Mouse (Mus musculus): ENCODE results near the gene Rhoj. TPM values are rescaled to one million over a fixed set of nuclear protein-coding genes. Genes with fewer than 3 reads are reported as not detected.

Gene Rhoj
- 16.7 and 17.6 TPM in 2 replicates for polyA plus RNA-seq (2015; fragmentation: Nextera tagmentation; extraction: Ambion mirVana)

DNA sequence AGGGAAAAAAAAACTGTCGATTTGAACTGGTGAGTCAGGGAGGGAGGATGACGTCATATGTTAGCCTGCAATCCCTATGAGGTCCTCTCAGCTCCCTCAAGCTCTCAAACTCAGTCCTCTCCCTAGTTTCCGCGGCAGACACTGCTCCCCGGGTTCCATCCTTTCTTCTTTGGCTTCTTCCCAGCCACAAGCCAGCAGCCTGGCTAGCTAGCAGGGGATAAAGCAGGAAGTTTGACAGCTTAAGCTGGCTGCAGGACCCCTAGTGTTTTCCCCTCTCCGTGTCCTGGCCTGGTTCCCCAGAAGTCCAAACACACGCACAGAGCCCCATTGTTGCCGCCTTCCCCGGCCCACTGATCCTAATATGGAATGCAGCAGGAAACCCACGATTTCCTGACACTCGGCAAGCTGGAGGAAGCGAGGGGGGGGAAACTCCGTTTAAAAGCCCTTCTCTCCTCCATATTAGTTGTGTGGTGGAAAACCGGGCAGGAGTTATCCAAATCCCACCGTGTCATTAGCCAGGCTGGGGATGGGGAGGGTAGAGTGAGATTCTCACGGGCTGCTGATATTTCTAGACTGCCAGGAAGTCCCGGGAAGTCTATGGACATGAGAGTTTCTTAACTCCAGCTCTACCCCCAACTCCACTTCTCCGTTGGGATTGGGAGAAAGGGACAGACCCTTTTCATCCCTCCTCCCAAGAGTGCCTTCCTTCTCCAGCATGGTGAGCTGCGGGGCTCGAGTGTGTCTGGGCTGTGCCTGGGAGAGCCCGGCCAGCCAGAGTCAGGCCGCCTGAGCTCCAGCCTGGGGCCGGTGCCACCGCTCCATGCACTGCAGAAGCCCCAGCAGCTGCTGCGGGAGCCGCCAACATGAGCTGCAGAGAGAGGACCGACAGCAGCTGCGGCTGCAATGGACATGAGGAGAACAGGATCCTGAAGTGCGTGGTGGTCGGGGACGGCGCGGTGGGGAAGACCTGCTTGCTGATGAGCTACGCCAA lies at the start of gene Rhoj:
Gene Rhoj, plus strand, starts transcription at position 362 of the 991 bp plus-strand sequence.
- Histone ChIP-seq H3K36me3 (ENCODE audit: control insufficient read depth, insufficient read depth, low read length) (no peaks in the 10 kb centered on the region), H3K4me2 (ENCODE audit: low read length) (peak within 1 kb of the TSS; percentile 98), H3K9me3 (replicated peaks; ENCODE audit: control insufficient read depth, low read length, poor library complexity, severe bottlenecking) (no peaks in the 10 kb centered on the region), H3K4me1 (ENCODE audit: control insufficient read depth, insufficient read depth, low read length) (no peaks in the 10 kb centered on the region; the same call in 1 of the 2 replicates), H3K27ac (ENCODE audit: low read length) (peak within 1 kb of the TSS; percentile 73), H3K4me3 (ENCODE audit: low read depth, low read length) (peak within 1 kb of the TSS; percentile 46), H3K9ac (ENCODE audit: low read depth, low read length) (peak within 1 kb of the TSS; percentile 70), H3K27me3 (ENCODE audit: control insufficient read depth, insufficient read depth, low read depth, low read length) (no peaks in the 10 kb centered on the region)
- ATAC-seq: peak; percentile 90
- under 1% methylated on average over 34 of the region's 34 CpGs for WGBS

DNA sequence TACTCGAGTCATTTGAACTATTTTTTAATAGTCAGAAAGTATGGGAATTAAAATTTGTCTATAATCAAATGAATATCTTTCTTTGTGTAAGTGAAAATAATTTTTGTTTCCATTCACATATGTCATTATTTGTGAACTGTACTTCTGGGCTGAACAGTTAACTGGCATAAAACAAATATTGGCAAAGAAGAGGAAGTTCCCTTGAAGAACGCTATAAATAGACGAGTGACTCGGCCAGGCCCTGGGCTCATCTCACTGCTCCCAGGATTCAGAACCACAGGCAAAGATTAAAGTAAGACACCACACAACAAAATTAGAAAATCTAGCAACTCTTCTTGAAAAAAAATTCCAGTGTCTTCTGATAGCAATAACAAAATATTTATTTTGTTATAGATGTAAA lies 36.4 kb upstream of the Rhoj start:
- no peak overlapping the region for H3K27ac ChIP-seq (ENCODE audit: low read length)
- H3K36me3 ChIP-seq (ENCODE audit: control insufficient read depth, insufficient read depth, low read length): no peaks in the 10 kb centered on the region
- no peak for ATAC-seq
- H3K4me1 ChIP-seq (ENCODE audit: control insufficient read depth, insufficient read depth, low read length): no peaks in the 10 kb centered on the region
- H3K27me3 ChIP-seq (ENCODE audit: control insufficient read depth, insufficient read depth, low read depth, low read length): no peaks in the 10 kb centered on the region
- H3K4me3 ChIP-seq (ENCODE audit: low read depth, low read length): no peak overlapping the region
- 69% methylated on average over 4 of the region's 4 CpGs for WGBS
- no peaks in the 10 kb centered on the region for H3K9me3 ChIP-seq (replicated peaks; ENCODE audit: control insufficient read depth, low read length, poor library complexity, severe bottlenecking)
- no peak overlapping the region for H3K4me2 ChIP-seq (ENCODE audit: low read length)
- H3K9ac ChIP-seq (ENCODE audit: low read depth, low read length): no peak overlapping the region

DNA sequence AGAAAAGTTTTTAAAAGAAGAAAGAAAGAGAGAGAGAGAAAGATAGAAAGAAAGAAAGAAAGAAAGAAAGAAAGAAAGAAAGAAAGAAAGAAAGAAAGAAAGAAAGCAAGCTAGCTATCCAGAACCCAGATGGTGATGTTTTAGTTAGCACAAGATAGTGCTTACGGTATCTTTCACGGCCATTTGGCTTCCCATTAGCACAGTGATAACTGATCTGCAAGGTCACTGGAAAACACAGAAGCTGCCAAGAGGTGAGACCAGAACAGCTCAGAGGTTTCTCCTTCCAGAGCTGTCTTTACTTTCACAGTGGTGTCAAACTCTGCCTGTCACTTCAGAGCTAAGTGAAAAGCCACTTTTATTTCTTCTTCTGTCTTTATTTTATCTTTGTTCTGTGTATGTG lies 32.4 kb upstream of the Rhoj start:
- no peaks in the 10 kb centered on the region for H3K9me3 ChIP-seq (replicated peaks; ENCODE audit: control insufficient read depth, low read length, poor library complexity, severe bottlenecking)
- no peak overlapping the region for H3K9ac ChIP-seq (ENCODE audit: low read depth, low read length)
- H3K27ac ChIP-seq (ENCODE audit: low read length): no peak overlapping the region
- no peaks in the 10 kb centered on the region for H3K36me3 ChIP-seq (ENCODE audit: control insufficient read depth, insufficient read depth, low read length)
- no peaks in the 10 kb centered on the region for H3K27me3 ChIP-seq (ENCODE audit: control insufficient read depth, insufficient read depth, low read depth, low read length)
- ATAC-seq: no peak
- no peak overlapping the region for H3K4me3 ChIP-seq (ENCODE audit: low read depth, low read length)
- no peaks in the 10 kb centered on the region for H3K4me1 ChIP-seq (ENCODE audit: control insufficient read depth, insufficient read depth, low read length)
- no peak overlapping the region for H3K4me2 ChIP-seq (ENCODE audit: low read length)
- WGBS: 90% methylated on average over 2 of the region's 2 CpGs

DNA sequence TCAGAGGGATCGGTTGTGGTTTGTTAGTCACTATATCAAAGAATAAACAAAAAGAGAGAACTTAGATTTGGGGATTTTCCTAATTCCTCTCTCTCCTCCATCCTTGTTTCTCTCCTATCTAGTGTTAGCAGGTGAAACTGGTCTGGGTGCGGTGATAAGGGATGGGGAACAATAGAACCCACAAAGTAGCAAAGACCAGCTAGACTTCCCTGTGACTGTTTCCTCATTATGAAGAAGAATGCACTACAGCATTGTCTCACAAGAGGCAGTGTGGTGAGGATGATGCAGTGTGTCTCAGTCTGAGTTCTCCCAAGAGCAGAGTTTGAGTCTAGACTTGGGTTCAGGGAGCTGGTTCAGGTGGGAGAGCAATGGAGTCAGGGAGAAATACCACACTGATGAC lies 30.7 kb upstream of the Rhoj start:
- Histone ChIP-seq H3K27ac (ENCODE audit: low read length) (no peak overlapping the region), H3K36me3 (ENCODE audit: control insufficient read depth, insufficient read depth, low read length) (no peaks in the 10 kb centered on the region), H3K9ac (ENCODE audit: low read depth, low read length) (no peak overlapping the region), H3K9me3 (replicated peaks; ENCODE audit: control insufficient read depth, low read length, poor library complexity, severe bottlenecking) (no peaks in the 10 kb centered on the region), H3K27me3 (ENCODE audit: control insufficient read depth, insufficient read depth, low read depth, low read length) (no peaks in the 10 kb centered on the region), H3K4me1 (ENCODE audit: control insufficient read depth, insufficient read depth, low read length) (no peaks in the 10 kb centered on the region), H3K4me2 (ENCODE audit: low read length) (no peak overlapping the region), H3K4me3 (ENCODE audit: low read depth, low read length) (no peak overlapping the region)
- no peak for ATAC-seq
- 95% methylated on average over 2 of the region's 2 CpGs for WGBS

DNA sequence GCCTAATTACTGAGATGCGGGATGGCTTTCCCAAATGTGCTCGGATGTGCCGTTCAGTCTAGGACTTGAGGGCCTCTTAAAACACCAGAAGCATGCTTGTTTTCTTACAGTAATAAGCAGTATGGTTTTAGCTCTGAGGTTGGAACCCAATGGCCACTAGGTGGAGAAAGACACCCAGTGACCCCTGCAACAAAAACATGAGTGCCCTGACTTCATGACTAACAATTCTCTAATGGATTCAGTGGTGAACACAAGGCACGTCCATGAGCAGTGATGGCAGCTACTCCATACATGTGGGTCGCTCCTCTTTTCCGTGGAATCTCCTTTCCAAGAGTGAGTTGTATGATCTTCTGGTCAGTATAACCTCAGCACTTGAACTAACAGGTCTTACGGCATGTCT lies 27.6 kb upstream of the Rhoj start:
- ATAC-seq: no peak
- no peaks in the 10 kb centered on the region for H3K4me1 ChIP-seq (ENCODE audit: control insufficient read depth, insufficient read depth, low read length)
- H3K4me2 ChIP-seq (ENCODE audit: low read length): no peak overlapping the region
- H3K27me3 ChIP-seq (ENCODE audit: control insufficient read depth, insufficient read depth, low read depth, low read length): no peaks in the 10 kb centered on the region
- H3K36me3 ChIP-seq (ENCODE audit: control insufficient read depth, insufficient read depth, low read length): no peaks in the 10 kb centered on the region
- no peak overlapping the region for H3K4me3 ChIP-seq (ENCODE audit: low read depth, low read length)
- no peaks in the 10 kb centered on the region for H3K9me3 ChIP-seq (replicated peaks; ENCODE audit: control insufficient read depth, low read length, poor library complexity, severe bottlenecking)
- H3K9ac ChIP-seq (ENCODE audit: low read depth, low read length): no peak overlapping the region
- 71% methylated on average over 7 of the region's 7 CpGs for WGBS
- no peak overlapping the region for H3K27ac ChIP-seq (ENCODE audit: low read length)

DNA sequence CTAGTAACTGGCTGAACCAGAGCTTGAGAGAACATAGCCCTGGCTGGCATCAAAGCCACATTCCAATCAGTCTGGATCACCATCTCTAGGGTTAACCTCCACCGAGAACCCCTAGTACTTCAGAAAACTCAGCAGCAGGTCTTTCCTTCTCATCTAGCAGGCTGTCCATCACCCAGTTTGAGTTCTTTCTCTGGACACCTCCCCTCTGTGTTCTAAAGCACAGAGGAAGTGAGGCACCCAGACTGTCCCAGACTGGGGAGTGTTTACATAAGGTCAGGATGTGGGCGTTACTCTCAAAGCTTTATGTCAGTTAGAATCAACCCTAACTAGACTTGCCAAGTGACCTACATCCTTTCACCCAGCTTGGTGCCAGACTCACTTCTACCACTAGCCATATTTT lies 24.9 kb upstream of the Rhoj start:
- 50% methylated on average over 2 of the region's 2 CpGs for WGBS
- Histone ChIP-seq H3K27ac (ENCODE audit: low read length) (no peak overlapping the region), H3K36me3 (ENCODE audit: control insufficient read depth, insufficient read depth, low read length) (no peaks in the 10 kb centered on the region), H3K4me3 (ENCODE audit: low read depth, low read length) (no peak overlapping the region), H3K9ac (ENCODE audit: low read depth, low read length) (no peak overlapping the region), H3K4me2 (ENCODE audit: low read length) (no peak overlapping the region), H3K27me3 (ENCODE audit: control insufficient read depth, insufficient read depth, low read depth, low read length) (no peaks in the 10 kb centered on the region), H3K9me3 (replicated peaks; ENCODE audit: control insufficient read depth, low read length, poor library complexity, severe bottlenecking) (no peaks in the 10 kb centered on the region), H3K4me1 (ENCODE audit: control insufficient read depth, insufficient read depth, low read length) (no peaks in the 10 kb centered on the region)
- ATAC-seq: no peak

DNA sequence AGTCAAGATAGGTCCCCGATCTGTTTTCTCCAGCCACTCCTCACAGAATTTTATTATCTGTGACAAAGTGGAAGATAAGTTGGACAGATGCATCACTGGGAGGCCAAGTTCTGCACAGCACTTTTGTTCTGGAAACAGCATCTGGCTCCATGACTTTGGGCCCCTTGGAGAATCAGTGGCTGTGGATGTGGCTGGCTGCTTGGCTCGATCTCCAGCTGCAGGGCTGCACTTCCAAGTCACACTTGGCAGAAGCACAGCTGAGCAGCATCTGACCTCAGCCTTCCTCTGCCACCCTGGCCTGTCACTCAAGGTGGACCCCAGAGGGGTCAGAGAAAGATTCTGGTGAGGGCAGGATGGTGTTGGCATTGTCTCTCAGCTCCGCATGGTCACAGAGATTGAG lies 22.0 kb upstream of the Rhoj start:
- H3K4me1 ChIP-seq (ENCODE audit: control insufficient read depth, insufficient read depth, low read length): no peaks in the 10 kb centered on the region
- WGBS: 77% methylated on average over 3 of the region's 3 CpGs
- H3K36me3 ChIP-seq (ENCODE audit: control insufficient read depth, insufficient read depth, low read length): no peaks in the 10 kb centered on the region
- no peak overlapping the region for H3K4me2 ChIP-seq (ENCODE audit: low read length)
- no peak overlapping the region for H3K9ac ChIP-seq (ENCODE audit: low read depth, low read length)
- no peaks in the 10 kb centered on the region for H3K9me3 ChIP-seq (replicated peaks; ENCODE audit: control insufficient read depth, low read length, poor library complexity, severe bottlenecking)
- no peak overlapping the region for H3K27ac ChIP-seq (ENCODE audit: low read length)
- no peak for ATAC-seq
- no peaks in the 10 kb centered on the region for H3K27me3 ChIP-seq (ENCODE audit: control insufficient read depth, insufficient read depth, low read depth, low read length)
- H3K4me3 ChIP-seq (ENCODE audit: low read depth, low read length): no peak overlapping the region

DNA sequence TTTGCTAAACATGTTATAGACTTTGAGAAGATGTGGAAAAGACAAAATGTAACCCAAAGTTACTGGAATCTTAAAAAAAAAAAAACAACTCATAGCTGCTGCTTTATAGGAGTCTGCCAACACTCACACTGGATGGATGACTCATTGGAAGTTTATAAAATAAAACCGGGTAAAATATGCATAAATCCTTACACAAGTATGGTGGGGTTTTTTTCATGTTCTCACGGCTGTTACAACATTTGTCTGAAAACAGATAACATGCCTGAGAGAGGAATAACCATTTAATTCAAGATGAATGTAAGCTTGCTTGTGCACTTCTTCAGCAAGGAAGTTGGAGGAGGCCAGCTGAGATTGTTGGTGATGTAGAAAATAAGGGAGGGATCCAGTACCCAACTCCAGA lies 17.6 kb upstream of the Rhoj start:
- no peak overlapping the region for H3K27ac ChIP-seq (ENCODE audit: low read length)
- H3K4me3 ChIP-seq (ENCODE audit: low read depth, low read length): no peak overlapping the region
- no peaks in the 10 kb centered on the region for H3K27me3 ChIP-seq (ENCODE audit: control insufficient read depth, insufficient read depth, low read depth, low read length)
- ATAC-seq: no peak
- H3K9me3 ChIP-seq (replicated peaks; ENCODE audit: control insufficient read depth, low read length, poor library complexity, severe bottlenecking): no peaks in the 10 kb centered on the region
- H3K36me3 ChIP-seq (ENCODE audit: control insufficient read depth, insufficient read depth, low read length): no peaks in the 10 kb centered on the region
- no peak overlapping the region for H3K9ac ChIP-seq (ENCODE audit: low read depth, low read length)
- no peak overlapping the region for H3K4me2 ChIP-seq (ENCODE audit: low read length)
- H3K4me1 ChIP-seq (ENCODE audit: control insufficient read depth, insufficient read depth, low read length): no peaks in the 10 kb centered on the region
- 81% methylated on average over 2 of the region's 2 CpGs for WGBS

DNA sequence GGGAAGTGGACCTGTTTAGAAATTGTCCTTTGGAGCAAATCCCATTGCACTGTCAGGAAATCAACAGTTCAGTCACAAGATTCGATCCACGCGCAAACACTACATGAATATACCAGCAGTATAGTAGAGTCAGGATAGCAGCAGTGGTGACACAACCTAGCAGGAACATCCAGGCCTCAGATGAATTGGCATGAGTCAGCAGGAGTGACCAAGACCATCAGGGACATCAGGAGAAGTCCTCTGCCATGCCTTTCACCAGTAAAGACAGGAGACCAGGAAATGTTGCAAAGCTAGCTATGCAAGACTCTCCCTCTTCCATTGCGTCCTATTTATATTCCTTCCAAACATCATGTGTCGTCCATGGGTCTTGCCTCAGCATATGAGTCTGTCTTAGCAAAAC lies 16.6 kb upstream of the Rhoj start:
- 95% methylated on average over 5 of the region's 5 CpGs for WGBS
- no peak overlapping the region for H3K9ac ChIP-seq (ENCODE audit: low read depth, low read length)
- H3K36me3 ChIP-seq (ENCODE audit: control insufficient read depth, insufficient read depth, low read length): no peaks in the 10 kb centered on the region
- H3K27ac ChIP-seq (ENCODE audit: low read length): no peak overlapping the region
- H3K9me3 ChIP-seq (replicated peaks; ENCODE audit: control insufficient read depth, low read length, poor library complexity, severe bottlenecking): no peaks in the 10 kb centered on the region
- H3K4me3 ChIP-seq (ENCODE audit: low read depth, low read length): no peak overlapping the region
- no peaks in the 10 kb centered on the region for H3K4me1 ChIP-seq (ENCODE audit: control insufficient read depth, insufficient read depth, low read length)
- H3K4me2 ChIP-seq (ENCODE audit: low read length): no peak overlapping the region
- ATAC-seq: no peak
- H3K27me3 ChIP-seq (ENCODE audit: control insufficient read depth, insufficient read depth, low read depth, low read length): no peaks in the 10 kb centered on the region
